Mouse (Mus musculus): ENCODE data around the gene Serpinc1. TPM values are rescaled to one million over a fixed set of nuclear protein-coding genes. Genes with fewer than 3 reads are reported as not detected.
"Not testable (repeated sequence)": the region's sequence is repeated elsewhere in the genome, so short reads cannot be mapped to it uniquely, and the experiment has no call there.

Gene Serpinc1
- polyA plus RNA-seq, 1 experiment, result 1.2 TPM

- no peak for DNase-seq
- Histone ChIP-seq H3K4me1 (ENCODE audit: control insufficient read depth, insufficient read depth, low read length) (no peaks in the 10 kb centered on the region; the same call in 1 of the 2 replicates), H3K4me3 (replicated peaks; ENCODE audit: extremely low read depth, low read depth, low read length) (no peak overlapping the region)
- TF ChIP-seq POLR2A (IDR thresholded peaks at IDR 0.05; ENCODE audit: borderline replicate concordance, extremely low read depth, low read depth, low read length) (no peak), CTCF (IDR thresholded peaks at IDR 0.05; ENCODE audit: insufficient read depth, low read length) (no peak)
- WGBS, result 86% methylated on average over 2 of the region's 2 CpGs
Measured at GRCm38 (mm10) chr1:161008038-161008437, 29.7 kb downstream of the Serpinc1 start.

GRCm38 (mm10) chr1:161010436-161010835 lies 32.1 kb downstream of the Serpinc1 start:
- WGBS, result 69% methylated on average over 4 of the region's 4 CpGs
- no peak for TF ChIP-seq CTCF (IDR thresholded peaks at IDR 0.05; ENCODE audit: insufficient read depth, low read length)
- no peak for TF ChIP-seq POLR2A (IDR thresholded peaks at IDR 0.05; ENCODE audit: borderline replicate concordance, extremely low read depth, low read depth, low read length)
- no peak for DNase-seq
- Histone ChIP-seq H3K4me3 (replicated peaks; ENCODE audit: extremely low read depth, low read depth, low read length) (no peak overlapping the region), H3K4me1 (ENCODE audit: control insufficient read depth, insufficient read depth, low read length) (no peaks in the 10 kb centered on the region; the same call in 1 of the 2 replicates)

- no peak for DNase-seq
- no peaks in the 10 kb centered on the region for H3K4me1 ChIP-seq (ENCODE audit: control insufficient read depth, insufficient read depth, low read length)
- H3K4me3 ChIP-seq (replicated peaks; ENCODE audit: extremely low read depth, low read depth, low read length), result no peak overlapping the region
- WGBS, result 87% methylated on average over 2 of the region's 2 CpGs
- TF ChIP-seq POLR2A (IDR thresholded peaks at IDR 0.05; ENCODE audit: borderline replicate concordance, extremely low read depth, low read depth, low read length) (no peak), CTCF (IDR thresholded peaks at IDR 0.05; ENCODE audit: insufficient read depth, low read length) (no peak)
Measured at GRCm38 (mm10) chr1:161016378-161016777, 38.0 kb downstream of the Serpinc1 start.

GRCm38 (mm10) chr1:161020051-161020450 lies 41.7 kb downstream of the Serpinc1 start:
- TF ChIP-seq CTCF (IDR thresholded peaks at IDR 0.05; ENCODE audit: insufficient read depth, low read length) (no peak), POLR2A (IDR thresholded peaks at IDR 0.05; ENCODE audit: borderline replicate concordance, extremely low read depth, low read depth, low read length) (no peak)

GRCm38 (mm10) chr1:161025410-161026210 lies 47.2 kb downstream of the Serpinc1 start:
- TF ChIP-seq CTCF (IDR thresholded peaks at IDR 0.05; ENCODE audit: insufficient read depth, low read length) (no peak), POLR2A (IDR thresholded peaks at IDR 0.05; ENCODE audit: borderline replicate concordance, extremely low read depth, low read depth, low read length) (no peak)
- Histone ChIP-seq H3K4me3 (replicated peaks; ENCODE audit: extremely low read depth, low read depth, low read length) (no peak overlapping the region), H3K4me1 (ENCODE audit: control insufficient read depth, insufficient read depth, low read length) (no peaks in the 10 kb centered on the region; the same call in 1 of the 2 replicates)
- DNase-seq, result no peak
- 67% methylated on average over 5 of the region's 5 CpGs for WGBS

More at GRCm38 (mm10) chr1:161020051-161020450, 41.7 kb downstream of the Serpinc1 start:
- Histone ChIP-seq H3K4me1 (ENCODE audit: control insufficient read depth, insufficient read depth, low read length) (no peaks in the 10 kb centered on the region), H3K4me3 (replicated peaks; ENCODE audit: extremely low read depth, low read depth, low read length) (no peak overlapping the region)
- WGBS, result 96% methylated on average over 14 of the region's 14 CpGs
- DNase-seq, result no peak

- no peak overlapping the region for H3K4me3 ChIP-seq (replicated peaks; ENCODE audit: extremely low read depth, low read depth, low read length)
- TF ChIP-seq CTCF (IDR thresholded peaks at IDR 0.05; ENCODE audit: insufficient read depth, low read length) (no peak), POLR2A (IDR thresholded peaks at IDR 0.05; ENCODE audit: borderline replicate concordance, extremely low read depth, low read depth, low read length) (no peak)
- H3K4me1 ChIP-seq (ENCODE audit: control insufficient read depth, insufficient read depth, low read length), result no peaks in the 10 kb centered on the region; the same call in 1 of the 2 replicates
- WGBS, result 85% methylated on average over 2 of the region's 2 CpGs
- DNase-seq, result no peak
Measured at GRCm38 (mm10) chr1:161027196-161027595, 48.8 kb downstream of the Serpinc1 start.

- H3K4me1 ChIP-seq (ENCODE audit: control insufficient read depth, insufficient read depth, low read length); DNase-seq; H3K4me3 ChIP-seq (replicated peaks; ENCODE audit: extremely low read depth, low read depth, low read length): not testable (repeated sequence)
- WGBS, result 84% methylated on average over 1 of the region's 1 CpGs
Measured at GRCm38 (mm10) chr1:161028427-161028826, 50.0 kb downstream of the Serpinc1 start.

GRCm38 (mm10) chr1:161030058-161030457 lies 51.7 kb downstream of the Serpinc1 start:
- H3K4me1 ChIP-seq (ENCODE audit: control insufficient read depth, insufficient read depth, low read length), result no peaks in the 10 kb centered on the region; the same call in 1 of the 2 replicates
- TF ChIP-seq POLR2A (IDR thresholded peaks at IDR 0.05; ENCODE audit: borderline replicate concordance, extremely low read depth, low read depth, low read length) (no peak), CTCF (IDR thresholded peaks at IDR 0.05; ENCODE audit: insufficient read depth, low read length) (no peak)
- no peak overlapping the region for H3K4me3 ChIP-seq (replicated peaks; ENCODE audit: extremely low read depth, low read depth, low read length)
- DNase-seq, result no peak
- 88% methylated on average over 3 of the region's 3 CpGs for WGBS

- Histone ChIP-seq H3K4me1 (ENCODE audit: control insufficient read depth, insufficient read depth, low read length) (peaks cover 12% of the 10 kb centered on the region), H3K4me3 (replicated peaks; ENCODE audit: extremely low read depth, low read depth, low read length) (no peak overlapping the region)
- WGBS, result 93% methylated on average over 9 of the region's 9 CpGs
- no peak for DNase-seq
- no peak for TF ChIP-seq POLR2A (IDR thresholded peaks at IDR 0.05; ENCODE audit: borderline replicate concordance, extremely low read depth, low read depth, low read length)
- no peak for TF ChIP-seq CTCF (IDR thresholded peaks at IDR 0.05; ENCODE audit: insufficient read depth, low read length)
Measured at GRCm38 (mm10) chr1:161031881-161032280, 53.5 kb downstream of the Serpinc1 start.

GRCm38 (mm10) chr1:161032345-161032744 lies 54.0 kb downstream of the Serpinc1 start:
- no peak for TF ChIP-seq CTCF (IDR thresholded peaks at IDR 0.05; ENCODE audit: insufficient read depth, low read length)
- 91% methylated on average over 7 of the region's 7 CpGs for WGBS
- Histone ChIP-seq H3K4me3 (replicated peaks; ENCODE audit: extremely low read depth, low read depth, low read length) (no peak overlapping the region), H3K4me1 (ENCODE audit: control insufficient read depth, insufficient read depth, low read length) (peaks cover 13% of the 10 kb centered on the region)
- DNase-seq, result no peak
